Mouse (Mus musculus) bone marrow macrophage, adult 2 months (primary cell): ENCODE measurements around the gene Srrm2.

ENCODE experiments used
- CTCF ChIP-seq: IDR thresholded peaks from 2 replicates; pipeline ENCODE4 v1.5.1; 2012; ENCODE audit warnings: low read depth, mild to moderate bottlenecking, low read length, moderate library complexity
- POLR2A ChIP-seq: IDR thresholded peaks from 2 replicates; pipeline ENCODE4 v1.6.1; 2012; ENCODE audit warnings: mild to moderate bottlenecking, low read depth, low read length, borderline replicate concordance

DNA sequence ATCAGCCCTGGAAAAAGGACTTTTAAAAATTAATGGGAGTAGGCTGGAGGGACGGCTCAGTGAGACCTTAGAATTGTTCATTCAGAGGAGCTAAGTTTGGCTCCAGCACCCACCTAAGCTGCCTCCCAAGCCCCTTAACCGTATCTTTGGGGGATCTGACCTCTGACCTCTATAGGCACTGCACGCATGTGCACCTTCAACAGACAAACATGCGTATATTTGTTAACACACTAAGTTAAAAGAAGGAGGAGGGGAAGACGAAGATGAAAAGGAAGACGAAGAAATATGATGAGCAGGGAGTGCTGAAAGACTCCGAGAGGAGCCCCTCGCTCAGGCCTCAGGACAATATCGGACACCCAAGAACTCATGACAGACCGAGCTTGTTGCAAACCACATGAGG lies 11.3 kb downstream of the Srrm2 start:
- TF ChIP-seq POLR2A: no peak
- no peak for TF ChIP-seq CTCF
